Mouse (Mus musculus): ENCODE results near the gene Hbb-bs.

DNA sequence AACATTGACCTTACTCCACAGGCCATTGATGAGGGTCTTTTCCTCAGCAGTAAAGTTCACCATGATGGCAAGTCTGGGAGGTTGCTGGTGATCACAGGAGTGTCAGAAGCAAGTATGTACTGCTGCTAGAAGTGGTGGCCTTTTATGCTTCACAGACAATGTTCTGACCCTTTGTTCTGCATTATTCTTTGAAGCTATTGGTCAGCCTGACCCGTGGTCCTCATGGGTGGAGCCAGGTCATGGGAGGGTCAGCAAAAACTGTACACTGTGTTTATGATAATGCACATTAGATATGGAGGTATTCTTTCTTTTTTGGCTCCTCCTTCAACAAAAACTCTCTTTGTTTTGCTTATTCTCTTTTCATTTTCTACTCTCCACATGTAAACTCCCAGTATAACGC lies 25.2 kb upstream of the Hbb-bs start, which contains the start of gene Hbb-y:
- TF ChIP-seq CHD2 (IDR thresholded peaks at IDR 0.05; ENCODE audit: low read depth, low read length), result no peak
- no peak for TF ChIP-seq ZNF384 (IDR thresholded peaks at IDR 0.05; ENCODE audit: low read depth, low read length)
